Mouse (Mus musculus): ENCODE measurements at regions not wholly inside any gene's neighbourhood (a gene's known extent, or its start where the extent isn't known, plus 50 kb on each side); places are given as distances from the start of the nearest gene placed in this dataset.
A peak's percentile ranks its signal among the peaks of the same experiment; 100 is the strongest.

DNA sequence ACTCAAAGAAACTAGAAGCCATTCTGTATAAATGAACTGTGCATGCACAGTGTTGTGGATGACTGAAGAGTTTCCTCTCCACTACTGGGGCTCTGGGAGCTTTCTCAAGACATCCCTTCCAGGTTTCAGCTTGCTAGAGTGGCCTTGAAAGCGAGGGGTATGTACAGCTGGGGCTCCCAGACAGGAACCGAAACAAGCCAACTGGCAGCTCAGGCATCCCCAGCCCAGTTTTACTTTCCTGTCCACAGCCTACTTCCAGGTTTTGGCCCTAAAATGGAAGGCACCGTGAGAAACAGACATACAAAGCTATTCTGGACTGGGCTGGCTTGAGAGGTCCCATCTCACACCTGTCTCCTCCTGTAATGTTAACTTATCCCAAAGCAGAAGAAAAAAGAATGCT, 360.3 kb upstream of the Sall1 start:
- DNase-seq: no peak

DNA sequence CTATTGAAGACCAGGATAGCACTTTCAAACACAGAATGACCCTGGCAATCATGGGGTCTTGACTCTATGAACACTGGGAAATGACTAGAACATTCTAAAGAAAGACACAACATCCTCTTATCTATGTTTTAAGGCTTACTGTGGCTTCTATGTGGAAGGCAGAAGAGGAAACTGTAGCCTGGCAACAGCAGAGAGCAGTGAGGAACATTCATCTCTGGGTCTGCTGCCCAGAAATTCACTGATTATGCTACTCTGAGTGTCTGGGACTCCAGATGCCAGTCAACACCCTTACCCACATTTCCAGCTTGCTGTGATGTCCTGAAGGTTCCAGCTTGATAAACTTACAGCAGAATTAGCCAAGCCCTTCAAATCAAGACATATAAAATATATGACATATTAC, 352.7 kb upstream of the Sall1 start:
- DNase-seq: no peak

DNA sequence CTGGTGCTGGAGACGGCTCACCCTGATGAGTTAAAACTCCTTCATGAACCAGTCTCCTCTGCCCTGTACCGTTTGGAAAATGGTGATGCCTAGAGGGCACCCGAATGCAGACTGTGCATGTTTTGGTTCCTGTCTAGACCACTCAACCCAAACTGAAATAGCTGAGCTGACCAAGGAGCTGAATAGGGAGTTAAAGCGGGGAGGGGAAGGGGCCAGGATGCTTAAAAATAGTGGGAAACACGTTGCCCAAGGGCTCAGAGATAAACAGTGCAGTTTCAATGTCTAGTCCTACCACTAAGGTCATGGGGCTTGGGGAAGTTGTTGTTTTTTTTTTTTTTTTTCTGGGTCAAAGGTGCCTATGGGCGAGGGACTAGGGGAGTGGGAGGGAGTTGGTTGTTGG, 348.8 kb upstream of the Sall1 start:
- no peak for DNase-seq

DNA sequence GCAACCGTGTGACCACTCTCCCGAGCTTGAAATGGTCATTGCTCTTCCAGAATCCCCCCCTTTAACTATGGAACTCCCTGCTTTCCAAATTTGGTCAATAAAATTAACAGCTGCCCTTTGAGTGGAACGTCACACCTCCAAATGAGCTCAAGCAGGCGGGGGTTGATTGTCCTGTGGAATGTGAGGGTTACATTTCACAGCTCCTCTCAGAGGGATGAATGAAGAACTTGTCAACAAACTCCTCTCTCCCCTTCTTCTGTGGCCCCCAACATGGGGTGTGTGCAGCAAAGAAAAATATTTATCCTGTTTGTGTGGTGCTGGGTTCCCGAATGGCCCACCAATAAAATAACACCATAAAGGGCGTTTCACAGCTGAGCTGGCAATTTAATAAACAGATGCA, 344.8 kb upstream of the Sall1 start:
- DNase-seq: no peak

DNA sequence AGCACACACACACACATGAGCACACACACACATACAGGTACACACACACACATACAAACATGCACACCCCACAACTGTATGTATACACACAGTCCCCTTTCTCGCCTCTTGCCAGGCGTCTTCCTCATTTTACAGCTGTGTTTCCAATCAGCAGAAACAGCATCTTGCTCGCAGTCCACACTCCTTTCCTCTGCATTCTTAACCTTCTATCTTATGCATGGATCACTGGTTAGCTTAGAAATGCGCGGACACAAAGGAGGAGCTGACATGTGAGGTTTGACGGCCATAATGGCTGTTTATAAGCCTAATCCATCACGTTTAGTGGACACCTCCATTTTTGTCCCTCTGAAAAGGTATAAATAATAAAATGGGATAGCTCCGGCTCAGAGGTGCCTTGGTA, 343.3 kb upstream of the Sall1 start:
- DNase-seq: no peak

- DNase-seq: no peak
Observed at GRCm38 (mm10) chr8:89385028-89385427, 341.1 kb upstream of the Sall1 start.

DNA sequence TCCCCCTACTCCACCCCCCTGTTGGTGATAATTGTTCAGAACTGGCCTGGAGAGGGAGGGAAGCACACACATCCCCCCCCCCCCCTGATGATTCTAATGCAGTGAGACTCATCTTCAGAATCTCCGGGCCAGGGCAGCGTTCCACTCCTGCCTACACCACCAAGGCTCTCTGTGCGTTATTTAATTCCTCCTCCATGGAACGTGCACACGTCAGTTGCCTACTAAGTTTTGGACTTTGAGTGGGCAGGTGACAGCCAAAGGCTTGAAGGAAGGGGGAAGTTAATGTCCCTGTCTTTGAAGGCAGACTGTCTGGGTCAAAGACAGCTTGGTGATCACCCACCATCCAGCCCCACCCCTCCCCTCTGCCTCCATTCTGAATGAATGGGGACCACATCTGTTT, 339.8 kb upstream of the Sall1 start:
- no peak for DNase-seq

DNA sequence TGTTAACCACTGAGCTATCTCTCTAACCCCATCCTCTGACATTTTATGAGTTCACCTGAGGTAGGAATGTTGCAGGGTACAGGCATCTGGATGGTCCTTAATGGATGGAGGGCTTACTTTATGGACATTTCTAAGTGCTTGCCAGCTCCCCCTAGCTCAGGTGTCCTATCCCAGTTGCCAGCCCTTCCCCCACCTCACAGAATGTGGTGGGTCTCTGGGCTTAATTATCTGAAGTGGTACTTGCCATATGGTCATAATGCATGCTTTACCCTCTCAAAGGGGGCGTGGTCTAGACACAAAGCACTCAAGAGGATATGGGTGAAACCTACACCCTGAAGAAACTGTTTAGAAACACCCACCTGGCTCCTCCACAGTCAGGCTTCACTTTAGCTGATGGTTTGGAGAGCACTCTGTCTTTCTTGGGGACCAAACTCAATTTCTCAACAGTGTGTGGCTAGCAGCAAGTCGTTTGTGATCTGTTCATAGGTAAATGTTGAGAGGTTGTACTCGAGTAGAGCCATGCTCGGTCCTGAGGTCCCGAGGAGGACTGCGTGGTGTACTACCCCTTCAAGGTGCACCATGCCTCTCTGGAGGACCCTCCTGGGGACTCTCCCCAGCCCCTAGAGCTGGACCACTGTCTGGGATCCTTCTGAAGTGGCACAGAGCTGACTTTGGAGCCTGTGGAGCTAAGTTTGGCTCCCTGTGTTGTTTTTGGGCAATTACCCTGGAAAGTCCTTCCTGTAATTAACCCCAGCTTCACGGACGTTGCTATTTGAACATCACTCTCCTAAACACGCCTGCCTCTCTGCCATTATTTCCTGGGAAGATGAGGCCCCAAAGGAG, 338.8 kb upstream of the Sall1 start:
- DNase-seq: no peak

DNA sequence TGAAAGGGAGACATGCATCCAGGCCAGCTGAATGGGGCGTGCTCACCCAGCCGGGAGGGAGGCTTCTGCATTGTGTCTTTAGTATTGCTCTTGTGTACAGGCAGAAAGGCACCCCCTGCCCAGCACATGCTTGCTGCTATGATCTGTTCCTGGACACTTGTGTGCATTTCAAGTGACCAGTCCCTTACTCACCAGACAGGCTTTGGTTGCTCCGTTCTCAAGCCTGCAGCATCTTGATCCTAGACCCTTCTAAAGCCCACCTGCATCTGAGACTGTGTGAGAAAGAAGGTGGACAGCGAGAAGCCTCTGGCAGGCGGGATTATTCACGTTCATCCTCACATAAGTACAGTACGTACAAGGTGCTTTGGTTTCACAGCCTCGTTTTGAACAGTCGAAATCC, 336.5 kb upstream of the Sall1 start:
- no peak for DNase-seq

DNA sequence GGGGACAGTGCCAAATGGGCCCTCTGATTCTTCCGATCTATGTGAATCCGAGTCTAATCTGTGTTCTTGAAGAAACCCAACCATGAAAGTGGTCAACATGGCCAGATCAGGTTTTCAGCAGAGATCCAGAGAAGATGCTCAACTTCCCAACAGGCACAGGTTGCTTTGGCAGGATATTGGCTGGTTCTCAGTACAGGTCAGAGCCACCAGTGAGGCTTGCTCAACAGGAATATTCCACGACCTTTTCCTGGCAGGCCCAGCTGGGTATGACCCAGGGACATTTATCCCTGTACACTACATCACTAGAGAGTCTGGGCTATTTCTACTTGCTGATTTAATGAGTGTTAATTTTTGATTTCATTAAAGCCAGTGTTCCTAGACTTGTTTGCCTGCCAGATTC, 328.8 kb upstream of the Sall1 start:
- DNase-seq: no peak

- DNase-seq: no peak
Observed at GRCm38 (mm10) chr8:89371773-89372132, 327.8 kb upstream of the Sall1 start.

DNA sequence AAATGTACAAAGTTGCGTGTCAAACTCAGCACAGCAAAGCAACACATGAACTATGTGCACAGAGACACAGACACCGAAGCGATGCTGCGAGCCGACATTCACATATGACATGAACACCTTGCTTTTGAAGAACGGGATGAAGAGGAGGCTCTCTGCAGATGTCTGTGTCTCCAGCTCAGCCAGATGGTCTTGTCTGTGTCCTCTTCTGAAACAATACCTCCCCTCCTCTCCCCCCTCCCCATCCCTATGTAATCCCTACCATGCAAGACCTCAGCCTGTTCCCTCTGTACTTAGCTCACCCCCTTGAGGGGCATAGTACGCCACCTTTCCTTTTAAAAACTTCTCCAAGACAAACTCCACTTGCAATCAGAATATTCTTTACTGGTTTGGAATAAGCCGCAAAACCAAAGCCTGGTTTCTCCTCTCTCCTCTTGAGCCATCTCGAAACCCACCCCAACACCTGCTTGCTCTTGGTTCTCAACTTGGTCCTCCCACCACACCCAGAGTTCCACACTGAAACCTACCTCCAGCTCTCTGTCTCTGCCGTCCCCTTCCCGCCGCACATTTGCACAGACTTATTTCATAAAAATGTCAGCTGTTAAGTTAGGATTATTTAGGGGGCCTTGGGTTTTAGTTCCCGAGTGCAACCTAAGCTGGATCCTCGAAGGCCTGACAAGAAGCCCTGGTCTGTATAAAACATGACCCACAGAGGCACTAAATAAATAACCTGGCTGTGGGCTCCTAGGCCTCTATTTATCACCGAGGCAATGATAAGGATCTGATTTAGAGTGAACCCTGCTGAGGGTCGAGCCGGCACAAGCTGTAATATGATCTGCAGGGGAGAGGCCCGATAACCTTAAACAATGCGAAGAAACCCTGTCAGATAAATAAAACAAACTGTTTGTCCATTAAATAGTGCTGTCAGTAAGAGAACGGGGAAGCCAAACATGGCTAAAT, 327.1 kb upstream of the Sall1 start:
- DNase-seq: no peak

GRCm38 (mm10) chr8:89365430-89365829, 321.5 kb upstream of the Sall1 start:
- DNase-seq: no peak

GRCm38 (mm10) chr8:89358411-89358810, 314.4 kb upstream of the Sall1 start:
- no peak for DNase-seq

- no peak for DNase-seq
Observed at GRCm38 (mm10) chr8:89345547-89345946, 301.6 kb upstream of the Sall1 start.

DNA sequence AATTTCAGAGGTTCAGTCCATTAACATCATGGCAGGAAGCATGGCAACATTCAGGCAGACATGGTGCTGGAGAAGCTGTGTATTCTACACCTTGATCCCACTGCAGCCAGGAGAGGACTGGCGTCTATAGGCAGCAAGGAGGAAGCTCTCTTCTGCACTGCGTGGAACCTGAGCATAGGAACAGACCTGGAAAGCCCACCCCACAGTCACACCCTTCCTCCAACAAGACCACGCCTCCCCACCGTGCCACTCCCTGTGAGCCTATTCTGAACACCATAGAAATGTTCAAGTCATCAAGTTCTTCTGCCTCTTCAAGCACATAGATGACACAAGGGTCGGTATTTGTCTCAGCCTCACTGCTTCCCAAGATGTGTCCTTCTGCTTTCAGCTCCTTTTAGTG, 297.7 kb upstream of the Sall1 start:
- DNase-seq: no peak

- DNase-seq: no peak
Observed at GRCm38 (mm10) chr8:89335416-89335815, 291.5 kb upstream of the Sall1 start.

- no peak for DNase-seq
Observed at GRCm38 (mm10) chr8:89325751-89326351, 281.9 kb upstream of the Sall1 start.

GRCm38 (mm10) chr8:89325248-89325645, 281.3 kb upstream of the Sall1 start:
- DNase-seq: no peak

GRCm38 (mm10) chr8:89324462-89325247, 280.7 kb upstream of the Sall1 start:
- no peak for DNase-seq

GRCm38 (mm10) chr8:89317514-89318289, 273.7 kb upstream of the Sall1 start:
- peak; percentile 9 to 20 for DNase-seq

Data from lung, adult 18-20 months (tissue).